Mouse (Mus musculus) forebrain, embryonic 13.5 days (tissue): ENCODE data around the gene Lpin3. TPM values are rescaled to one million over a fixed set of nuclear protein-coding genes. Genes with fewer than 3 reads are reported as not detected.

Experiments used
- ATAC-seq: fragments of 200-750 bp; cut with Nextera tagmentation; 2 replicates; pipeline ENCODE4 v1.8.0; 2017
- H3K27ac ChIP-seq: fragments of 300-500 bp; sonication (generic); 2 replicates; pipeline ENCODE4 v1.5.1; 2015; ENCODE audit warnings: inconsistent platforms, mild to moderate bottlenecking, moderate library complexity
- H3K27me3 ChIP-seq: fragments of 300-500 bp; sonication (generic); 2 replicates; pipeline ENCODE4 v1.6.1; 2015; ENCODE audit warnings: mild to moderate bottlenecking, inconsistent platforms
- H3K36me3 ChIP-seq: fragments of 300-500 bp; sonication (generic); 2 replicates; pipeline ENCODE4 v1.6.1; 2015; ENCODE audit warnings: mild to moderate bottlenecking, inconsistent platforms; ENCODE audit not compliant: poor library complexity, severe bottlenecking
- H3K4me1 ChIP-seq: fragments of 300-500 bp; sonication (generic); 2 replicates; pipeline ENCODE4 v1.6.1; 2015; ENCODE audit warnings: inconsistent platforms
- H3K4me2 ChIP-seq: fragments of 300-500 bp; sonication (generic); 2 replicates; pipeline ENCODE4 v1.6.1; 2015; ENCODE audit warnings: inconsistent platforms, mild to moderate bottlenecking, moderate library complexity
- H3K4me3 ChIP-seq: fragments of 300-500 bp; sonication (generic); 2 replicates; pipeline ENCODE4 v1.5.1; 2015; ENCODE audit warnings: mild to moderate bottlenecking, inconsistent platforms
- H3K9ac ChIP-seq: fragments of 300-500 bp; sonication (generic); 2 replicates; pipeline ENCODE4 v1.6.1; 2015; ENCODE audit warnings: mild to moderate bottlenecking, inconsistent platforms
- H3K9me3 ChIP-seq: fragments of 300-500 bp; sonication (generic); replicated peaks from 2 replicates; pipeline ENCODE4 v1.6.1; 2016; ENCODE audit warnings: inconsistent platforms
- WGBS: fragments of 180-500 bp; shearing (Covaris S2); methylation state at CpG from one replicate; pipeline ENCODE4 v1.1.7; 2015; 5-methylcytosine and 5-hydroxymethylcytosine counted together
- polyA plus RNA-seq: library from polyadenylated mRNA; unstranded; fragments of >200 nt; fragmentation: Nextera tagmentation; extraction: Ambion mirVana; gene quantifications from 2 replicates; pipeline ENCODE4 v1.2.1, GENCODE M21; 2015

The Lpin3 gene
- polyA plus RNA-seq, 1 experiment from 2014 or later = 0.06 TPM

DNA sequence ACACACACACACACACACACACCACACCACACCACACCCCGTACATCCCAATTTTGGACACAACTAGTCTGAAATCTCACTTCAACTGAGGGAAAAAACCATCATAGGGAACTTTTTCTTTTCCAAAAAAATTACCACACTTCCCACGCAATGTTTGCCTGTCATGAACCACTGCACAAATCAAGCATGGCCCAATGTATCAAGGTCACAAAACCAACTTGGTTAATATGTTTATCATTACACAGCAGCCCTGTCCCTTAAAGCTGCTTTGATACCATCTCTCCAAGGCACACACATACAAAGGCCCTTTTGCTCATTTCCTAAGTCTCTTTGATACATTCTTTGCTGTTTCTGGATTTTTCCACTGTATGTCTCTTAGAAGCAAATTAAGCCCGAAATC lies 9.2 kb upstream of the Lpin3 start:
- Histone ChIP-seq H3K9ac (no peak overlapping the region), H3K36me3 (no peaks in the 10 kb centered on the region), H3K4me2 (peak overlapping the region; percentile 42), H3K27me3 (no peaks in the 10 kb centered on the region), H3K9me3 (no peaks in the 10 kb centered on the region), H3K27ac (no peak overlapping the region), H3K4me1 (peaks cover 17% of the 10 kb centered on the region), H3K4me3 (0 out of 2 replicates have a peak overlapping the region, but pooled peaks have one; percentile 7)
- 84% methylated on average over 3 of the region's 3 CpGs for WGBS
- no peak for ATAC-seq

DNA sequence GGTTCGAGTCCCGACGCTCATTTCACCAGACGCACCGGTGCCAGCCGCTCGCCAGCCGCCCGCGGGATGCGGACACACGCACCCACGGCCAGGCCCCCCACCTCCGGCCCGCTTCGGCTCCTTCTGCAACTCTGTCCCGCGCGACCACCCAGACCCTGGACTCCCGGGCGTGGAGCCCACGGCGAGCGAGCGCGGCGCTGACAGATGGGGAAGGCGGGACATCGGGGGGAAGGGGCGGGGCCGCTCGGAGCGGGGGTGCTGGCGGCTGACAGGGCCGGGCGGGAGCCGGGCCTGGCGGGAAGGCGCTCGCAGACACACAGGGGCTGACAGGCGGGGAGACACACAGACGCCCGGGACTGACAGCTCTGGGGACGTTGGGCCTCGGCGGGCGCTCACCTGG lies 8.1 kb upstream of the Lpin3 start:
- Histone ChIP-seq H3K27me3 (no peaks in the 10 kb centered on the region), H3K4me3 (peak overlapping the region; percentile 77), H3K27ac (peak overlapping the region; percentile 98), H3K36me3 (no peaks in the 10 kb centered on the region), H3K4me2 (peak overlapping the region; percentile 76), H3K9me3 (no peaks in the 10 kb centered on the region), H3K4me1 (peaks cover 17% of the 10 kb centered on the region), H3K9ac (peak overlapping the region; percentile 96)
- WGBS = under 1% methylated on average over 29 of the region's 47 CpGs
- ATAC-seq = peak; percentile 91

GRCm38 (mm10) chr2:160872890-160873382 lies 7.5 kb upstream of the Lpin3 start, which contains the start of gene Zhx3:
Zhx3 (minus strand) TSS chr2:160872998.
- ATAC-seq = peak; percentile 98
- Histone ChIP-seq H3K9me3 (0 out of 2 replicates have a peak, but pooled peaks cover under 1% of the 10 kb centered on the region), H3K27me3 (no peaks in the 10 kb centered on the region), H3K27ac (peak within 1 kb of the TSS; percentile 98), H3K4me2 (peak within 1 kb of the TSS; percentile 76), H3K4me3 (peak within 1 kb of the TSS; percentile 77), H3K9ac (peak within 1 kb of the TSS; percentile 96), H3K36me3 (no peaks in the 10 kb centered on the region), H3K4me1 (peaks cover 17% of the 10 kb centered on the region)
- under 1% methylated on average over 36 of the region's 48 CpGs for WGBS

- no peak for ATAC-seq
- Histone ChIP-seq H3K4me2 (no peak overlapping the region), H3K4me3 (no peak overlapping the region), H3K9ac (no peak overlapping the region), H3K27ac (no peak overlapping the region), H3K4me1 (peaks cover 17% of the 10 kb centered on the region), H3K36me3 (no peaks in the 10 kb centered on the region), H3K27me3 (no peaks in the 10 kb centered on the region), H3K9me3 (0 out of 2 replicates have a peak, but pooled peaks cover 4% of the 10 kb centered on the region)
- WGBS = 87% methylated on average over 5 of the region's 5 CpGs
Observed at GRCm38 (mm10) chr2:160874231-160874877, 6.1 kb upstream of the Lpin3 start.

DNA sequence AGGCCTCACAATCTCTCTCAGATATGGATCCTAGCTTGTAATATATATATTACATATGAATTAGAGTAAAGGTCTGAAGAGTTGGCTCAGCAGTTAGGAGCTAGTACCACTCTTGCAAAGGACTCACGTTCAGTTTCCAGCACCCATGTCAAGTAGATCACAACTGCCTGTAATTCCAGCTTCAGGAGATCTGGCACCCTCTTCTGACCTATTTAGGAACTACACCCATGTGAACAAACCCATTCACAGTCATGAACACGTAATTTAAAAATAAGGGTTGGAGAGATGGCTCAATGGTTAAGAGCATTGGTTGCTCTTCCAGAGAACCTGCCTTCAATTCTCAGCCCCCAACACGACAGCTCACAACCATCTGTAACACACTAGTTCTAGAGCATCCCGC lies 4.4 kb upstream of the Lpin3 start:
- H3K36me3 ChIP-seq = no peaks in the 10 kb centered on the region
- H3K4me1 ChIP-seq = peaks cover 16% of the 10 kb centered on the region
- ATAC-seq = no peak
- WGBS = 89% methylated on average over 4 of the region's 4 CpGs
- no peaks in the 10 kb centered on the region for H3K27me3 ChIP-seq
- 0 out of 2 replicates have a peak, but pooled peaks cover 4% of the 10 kb centered on the region for H3K9me3 ChIP-seq
- H3K27ac ChIP-seq = no peak overlapping the region
- no peak overlapping the region for H3K4me2 ChIP-seq
- H3K4me3 ChIP-seq = no peak overlapping the region
- H3K9ac ChIP-seq = no peak overlapping the region

DNA sequence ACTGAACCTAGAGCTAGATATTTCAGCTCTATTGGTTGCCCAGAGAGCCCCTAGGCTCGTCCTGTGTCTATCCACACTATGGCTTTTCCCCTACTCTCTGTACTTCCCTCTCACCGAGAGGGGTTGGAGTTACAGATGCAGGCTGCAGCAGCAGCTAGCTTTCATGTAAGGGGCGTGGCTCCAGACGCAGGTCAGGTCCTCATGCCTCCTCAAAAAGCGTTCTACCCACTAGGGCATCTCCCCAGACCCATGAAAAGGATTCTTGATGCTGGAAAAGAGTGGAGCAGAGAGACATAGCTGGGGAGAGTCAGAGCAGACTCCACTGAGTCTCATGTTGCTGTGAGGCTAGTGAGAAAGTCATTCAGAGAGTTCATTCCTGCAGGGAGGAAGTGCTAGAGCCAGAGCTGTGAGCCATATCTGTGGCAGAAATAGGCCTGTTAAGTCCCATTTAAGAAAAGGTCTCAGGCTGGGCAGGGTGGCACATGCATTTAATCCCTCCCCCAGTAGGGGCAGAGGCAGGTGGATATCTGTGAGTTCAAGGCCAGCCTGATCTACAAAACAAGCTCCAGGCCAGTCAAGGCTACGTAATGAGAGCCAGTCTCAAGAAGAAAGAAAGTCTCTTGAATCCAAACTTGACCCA lies 1.1 kb downstream of the Lpin3 start:
- WGBS = 64% methylated on average over 6 of the region's 6 CpGs
- Histone ChIP-seq H3K4me2 (no peak overlapping the region), H3K9ac (no peak overlapping the region), H3K36me3 (no peaks in the 10 kb centered on the region), H3K4me1 (no peaks in the 10 kb centered on the region), H3K27ac (no peak overlapping the region), H3K27me3 (no peaks in the 10 kb centered on the region), H3K4me3 (no peak overlapping the region), H3K9me3 (0 out of 2 replicates have a peak, but pooled peaks cover 4% of the 10 kb centered on the region)
- no peak for ATAC-seq

- Histone ChIP-seq H3K27ac (no peak overlapping the region), H3K9ac (no peak overlapping the region), H3K4me3 (no peak overlapping the region), H3K4me2 (no peak overlapping the region), H3K36me3 (no peaks in the 10 kb centered on the region), H3K27me3 (no peaks in the 10 kb centered on the region), H3K9me3 (0 out of 2 replicates have a peak, but pooled peaks cover 4% of the 10 kb centered on the region), H3K4me1 (no peaks in the 10 kb centered on the region)
- ATAC-seq = no peak
- 79% methylated on average over 5 of the region's 5 CpGs for WGBS
Observed at GRCm38 (mm10) chr2:160882436-160882835, 2.0 kb downstream of the Lpin3 start.

DNA sequence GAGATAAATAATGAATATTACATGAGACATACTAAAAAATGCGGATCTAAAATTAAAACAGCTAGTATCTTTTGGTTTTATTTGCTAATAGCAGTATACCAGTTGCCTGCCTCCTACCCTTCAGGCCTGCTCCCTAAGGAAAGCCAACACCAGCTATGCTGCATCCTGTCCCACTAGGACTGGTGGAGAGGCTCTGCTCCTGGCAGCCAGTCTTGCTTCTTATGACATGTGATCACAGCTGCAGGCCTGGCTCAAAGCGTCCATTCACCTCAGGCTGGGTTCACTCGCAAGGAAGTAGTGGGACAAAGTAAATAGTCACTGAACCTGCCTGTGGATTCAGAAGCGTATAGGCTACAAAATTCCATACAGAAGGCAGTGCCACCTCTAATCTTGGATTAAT lies 3.4 kb downstream of the Lpin3 start:
- Histone ChIP-seq H3K9me3 (no peaks in the 10 kb centered on the region), H3K27me3 (peaks cover 11% of the 10 kb centered on the region), H3K4me1 (peaks cover 8% of the 10 kb centered on the region), H3K4me2 (no peak overlapping the region), H3K27ac (no peak overlapping the region), H3K36me3 (no peaks in the 10 kb centered on the region), H3K4me3 (no peak overlapping the region), H3K9ac (no peak overlapping the region)
- WGBS = 86% methylated on average over 4 of the region's 4 CpGs
- no peak for ATAC-seq

GRCm38 (mm10) chr2:160884830-160885229 lies 4.4 kb downstream of the Lpin3 start:
- H3K36me3 ChIP-seq = no peaks in the 10 kb centered on the region
- H3K27ac ChIP-seq = no peak overlapping the region
- no peak overlapping the region for H3K9ac ChIP-seq
- no peaks in the 10 kb centered on the region for H3K9me3 ChIP-seq
- no peak for ATAC-seq
- H3K27me3 ChIP-seq = peaks cover 13% of the 10 kb centered on the region
- H3K4me1 ChIP-seq = peaks cover 8% of the 10 kb centered on the region
- 16% methylated on average over 2 of the region's 2 CpGs for WGBS
- H3K4me3 ChIP-seq = no peak overlapping the region
- H3K4me2 ChIP-seq = no peak overlapping the region

GRCm38 (mm10) chr2:160886221-160886620 lies 5.8 kb downstream of the Lpin3 start:
- Histone ChIP-seq H3K4me2 (no peak overlapping the region), H3K4me1 (peaks cover 8% of the 10 kb centered on the region), H3K36me3 (no peaks in the 10 kb centered on the region), H3K27ac (no peak overlapping the region), H3K9me3 (no peaks in the 10 kb centered on the region), H3K9ac (no peak overlapping the region), H3K4me3 (no peak overlapping the region), H3K27me3 (peaks cover 13% of the 10 kb centered on the region)
- WGBS = 79% methylated on average over 3 of the region's 3 CpGs
- ATAC-seq = no peak

GRCm38 (mm10) chr2:160887284-160887683 lies 6.8 kb downstream of the Lpin3 start:
- 3% methylated on average over 11 of the region's 11 CpGs for WGBS
- Histone ChIP-seq H3K4me2 (peak overlapping the region; percentile 73), H3K9ac (0 out of 2 replicates have a peak overlapping the region, but pooled peaks have one; percentile 47), H3K27ac (no peak overlapping the region), H3K4me3 (peak overlapping the region; percentile 40), H3K27me3 (peaks cover 13% of the 10 kb centered on the region), H3K9me3 (no peaks in the 10 kb centered on the region), H3K4me1 (peaks cover 8% of the 10 kb centered on the region), H3K36me3 (no peaks in the 10 kb centered on the region)
- peak; percentile 77 for ATAC-seq

DNA sequence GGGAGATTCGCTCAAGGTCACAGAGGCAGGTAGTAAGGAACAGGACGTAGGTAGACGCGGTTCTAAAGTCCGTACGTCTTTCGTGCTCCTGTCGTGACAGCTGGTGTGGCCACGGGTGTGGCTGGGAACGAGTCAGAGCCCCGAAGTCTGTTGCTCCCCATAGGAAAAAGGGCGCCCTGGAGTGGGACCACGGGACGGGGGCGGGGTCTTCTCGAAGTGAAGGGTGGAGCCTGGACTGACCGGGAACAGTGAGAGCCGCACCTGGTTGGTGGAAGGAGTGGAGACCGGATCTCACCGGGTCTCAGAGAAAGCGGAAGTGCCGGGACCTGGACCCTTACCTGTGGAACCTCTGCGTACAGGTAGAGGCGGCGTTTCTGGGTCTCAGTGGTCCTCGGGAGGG lies 7.4 kb downstream of the Lpin3 start:
- Histone ChIP-seq H3K9me3 (no peaks in the 10 kb centered on the region), H3K4me3 (peak overlapping the region; percentile 40), H3K36me3 (no peaks in the 10 kb centered on the region), H3K27ac (no peak overlapping the region), H3K9ac (peak overlapping the region; percentile 47), H3K4me2 (peak overlapping the region; percentile 73), H3K27me3 (peaks cover 13% of the 10 kb centered on the region), H3K4me1 (peaks cover 8% of the 10 kb centered on the region)
- ATAC-seq = peak; percentile 33; the same call in 1 of the 2 replicates
- under 1% methylated on average over 26 of the region's 26 CpGs for WGBS
